Mouse (Mus musculus) spleen, adult 2 months (tissue): ENCODE measurements at regions not wholly inside any gene's neighbourhood (a gene's known extent, or its start where the extent isn't known, plus 50 kb on each side); places are given as distances from the start of the nearest gene placed in this dataset.
"Not testable (repeated sequence)": the region's sequence is repeated elsewhere in the genome, so short reads cannot be mapped to it uniquely, and the experiment has no call there.

Experiments
- DNase-seq, 2 experiments: peaks; one replicate each; pipeline versions ENCODE4 v3.0.0 to v3.0.0-alpha.2; 2012 to 2021; ENCODE audit warnings: low spot score in 2 of 2, low read depth in 1 of 2
- H3K27ac ChIP-seq: fragments of 200-500 bp; 2 replicates; pipeline ENCODE4 v1.5.1; 2012; ENCODE audit warnings: low read length, inconsistent platforms; ENCODE audit not compliant: insufficient read depth
- H3K27me3 ChIP-seq: fragments of 200-500 bp; 2 replicates; pipeline ENCODE4 v1.6.1; 2012; ENCODE audit warnings: mild to moderate bottlenecking, moderate library complexity, low read length, inconsistent platforms; ENCODE audit not compliant: control insufficient read depth, insufficient read depth
- H3K36me3 ChIP-seq: fragments of 200-500 bp; 2 replicates; pipeline ENCODE4 v1.6.1; 2012; ENCODE audit warnings: mild to moderate bottlenecking, low read length, inconsistent platforms; ENCODE audit not compliant: control insufficient read depth, insufficient read depth
- H3K4me1 ChIP-seq: fragments of 200-500 bp; 2 replicates; pipeline ENCODE4 v1.6.1; 2011; ENCODE audit warnings: inconsistent platforms; ENCODE audit not compliant: control insufficient read depth, insufficient read depth, insufficient read length
- H3K4me3 ChIP-seq: fragments of 200-500 bp; 2 replicates; pipeline ENCODE4 v1.5.1; 2011; ENCODE audit warnings: mild to moderate bottlenecking, inconsistent platforms; ENCODE audit not compliant: insufficient read depth, insufficient read length; ENCODE audit errors: extremely low read depth
- CTCF ChIP-seq: fragments of 200-500 bp; IDR thresholded peaks from 2 replicates; pipeline ENCODE4 v1.5.1; 2011; ENCODE audit warnings: mild to moderate bottlenecking, inconsistent platforms; ENCODE audit not compliant: insufficient read depth, insufficient read length, insufficient replicate concordance; ENCODE audit errors: extremely low read depth
- POLR2A ChIP-seq: fragments of 200-500 bp; IDR thresholded peaks from 2 replicates; pipeline ENCODE4 v1.6.1; 2011; ENCODE audit warnings: low read depth, low read length, inconsistent platforms
- WGBS: fragments of 180-500 bp; shearing (Covaris S2); methylation state at CpG from one replicate; pipeline ENCODE4 v1.1.7; 2018; 5-methylcytosine and 5-hydroxymethylcytosine counted together

DNA sequence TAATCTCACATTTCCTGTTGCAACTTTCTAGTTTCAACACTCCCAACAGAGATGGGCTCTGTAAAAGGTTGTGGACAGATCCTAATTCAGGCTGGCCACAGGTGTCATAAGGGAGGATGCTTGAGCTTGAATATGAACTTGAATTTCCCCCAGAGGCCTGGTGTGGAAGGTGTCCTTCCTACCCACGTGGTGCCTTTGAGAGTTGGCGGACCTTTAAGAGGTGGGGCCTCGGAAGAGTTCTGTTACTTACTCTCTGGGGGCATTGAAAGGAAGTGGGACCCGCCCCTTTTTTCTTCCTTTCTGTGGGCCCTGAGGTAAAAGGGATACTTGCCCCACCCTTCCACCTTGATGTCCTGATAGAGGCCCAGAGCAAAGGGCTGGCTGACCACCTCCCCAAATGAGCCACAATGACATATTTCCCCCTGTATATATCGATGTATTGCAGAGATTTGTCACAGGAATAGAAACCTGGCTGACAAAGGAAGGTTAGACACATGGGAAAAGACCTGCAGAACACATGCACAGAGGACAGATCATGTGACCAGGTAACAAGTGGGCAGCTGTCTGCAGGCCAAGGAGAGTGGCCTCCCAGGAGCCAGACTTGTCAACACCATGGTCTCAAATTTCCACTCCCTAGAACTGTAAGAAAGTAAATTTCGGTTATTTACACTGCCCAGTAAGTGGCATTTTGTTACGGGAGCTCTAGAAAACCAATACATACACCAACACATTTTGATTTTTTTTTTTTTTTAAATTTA is 84.2 kb upstream of the Klf13 start:
- H3K4me1 ChIP-seq, result peaks cover 31% of the 10 kb centered on the region; the same call in 1 of the 2 replicates
- H3K4me3 ChIP-seq, result no peak overlapping the region
- no peaks in the 10 kb centered on the region for H3K27me3 ChIP-seq
- WGBS, result 32% methylated on average over 7 of the region's 7 CpGs
- TF ChIP-seq CTCF, result 0 out of 2 replicates have a peak, but pooled peaks have one; percentile 3
- no peak for TF ChIP-seq POLR2A
- H3K36me3 ChIP-seq, result no peaks in the 10 kb centered on the region
- H3K27ac ChIP-seq, result peak overlapping the region; percentile 82
- DNase-seq, result peak in 1 of 2 experiments; percentile 61

GRCm38 (mm10) chr7:64021241-64022108 is 82.8 kb upstream of the Klf13 start:
- WGBS, result 66% methylated on average over 9 of the region's 9 CpGs
- peak overlapping the region; percentile 68 for H3K27ac ChIP-seq
- no peaks in the 10 kb centered on the region for H3K36me3 ChIP-seq
- DNase-seq, result peak in 1 of 2 experiments; percentile 36
- H3K4me3 ChIP-seq, result no peak overlapping the region
- no peaks in the 10 kb centered on the region for H3K27me3 ChIP-seq
- no peak for TF ChIP-seq POLR2A
- TF ChIP-seq CTCF, result no peak
- peaks cover 35% of the 10 kb centered on the region; the same call in 1 of the 2 replicates for H3K4me1 ChIP-seq

DNA sequence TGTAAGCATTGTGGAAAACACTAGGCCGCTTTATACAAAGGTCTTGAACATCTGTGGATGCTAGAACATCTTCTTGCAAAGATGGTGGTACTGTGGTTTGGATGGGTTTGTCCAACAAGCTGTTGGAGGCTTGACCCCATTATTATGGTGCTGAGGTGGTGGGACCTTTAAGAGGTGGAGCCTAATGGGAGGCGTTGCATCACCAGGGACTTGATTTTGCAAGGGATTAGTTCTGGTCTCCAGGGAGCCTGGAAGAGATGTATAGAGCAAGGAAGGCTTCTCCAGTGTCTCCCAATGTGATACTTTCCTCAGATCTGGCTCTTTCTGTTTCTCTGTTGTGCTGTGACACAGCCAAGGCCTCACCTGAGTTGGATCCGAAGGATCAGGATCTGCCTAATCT is 79.4 kb upstream of the Klf13 start:
- WGBS, result 86% methylated on average over 3 of the region's 3 CpGs
- no peaks in the 10 kb centered on the region for H3K36me3 ChIP-seq
- DNase-seq, result no peak
- no peaks in the 10 kb centered on the region for H3K27me3 ChIP-seq
- no peak overlapping the region for H3K27ac ChIP-seq
- TF ChIP-seq POLR2A (no peak), CTCF (no peak)
- H3K4me3 ChIP-seq, result no peak overlapping the region
- peaks cover 27% of the 10 kb centered on the region; the same call in 1 of the 2 replicates for H3K4me1 ChIP-seq

GRCm38 (mm10) chr7:64016874-64017273 is 78.2 kb upstream of the Klf13 start:
- H3K4me1 ChIP-seq, result peaks cover 24% of the 10 kb centered on the region; the same call in 1 of the 2 replicates
- H3K4me3 ChIP-seq, result no peak overlapping the region

DNA sequence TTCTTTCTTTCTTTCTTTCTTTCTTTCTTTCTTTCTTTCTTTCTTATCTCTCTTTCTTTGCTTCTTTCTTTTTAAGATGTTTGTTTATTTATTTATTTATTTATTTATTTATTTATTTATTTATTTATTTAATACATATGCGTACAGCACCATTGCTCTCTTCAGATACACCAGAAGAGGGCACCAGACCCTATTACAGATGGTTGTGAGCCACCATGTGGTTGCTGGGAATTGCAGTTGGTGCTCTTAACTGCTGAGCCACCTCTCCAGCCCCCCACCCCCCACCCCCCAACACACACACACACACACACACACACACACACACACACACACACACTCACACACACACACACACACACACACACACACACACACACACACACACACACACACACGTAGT is 76.4 kb upstream of the Klf13 start:
- 98% methylated on average over 2 of the region's 2 CpGs for WGBS
- peaks cover 28% of the 10 kb centered on the region; the same call in 1 of the 2 replicates for H3K4me1 ChIP-seq
- not testable (repeated sequence) for DNase-seq, H3K27ac ChIP-seq, H3K36me3 ChIP-seq, H3K27me3 ChIP-seq, H3K4me3 ChIP-seq

More at GRCm38 (mm10) chr7:64016874-64017273, 78.2 kb upstream of the Klf13 start:
- WGBS, result 81% methylated on average over 3 of the region's 3 CpGs
- Histone ChIP-seq H3K27ac (no peak overlapping the region), H3K27me3 (no peaks in the 10 kb centered on the region), H3K36me3 (no peaks in the 10 kb centered on the region)
- TF ChIP-seq CTCF (no peak), POLR2A (no peak)
- DNase-seq, result no peak

- DNase-seq, result no peak
- H3K36me3 ChIP-seq, result no peaks in the 10 kb centered on the region
- TF ChIP-seq POLR2A (no peak), CTCF (no peak)
- no peak overlapping the region for H3K4me3 ChIP-seq
- peaks cover 28% of the 10 kb centered on the region; the same call in 1 of the 2 replicates for H3K4me1 ChIP-seq
- no peaks in the 10 kb centered on the region for H3K27me3 ChIP-seq
- 70% methylated on average over 7 of the region's 7 CpGs for WGBS
- 0 out of 2 replicates have a peak overlapping the region, but pooled peaks have one; percentile 17 for H3K27ac ChIP-seq
Observed at GRCm38 (mm10) chr7:64014227-64014626, 75.5 kb upstream of the Klf13 start.
